In the genomic region with DNA sequence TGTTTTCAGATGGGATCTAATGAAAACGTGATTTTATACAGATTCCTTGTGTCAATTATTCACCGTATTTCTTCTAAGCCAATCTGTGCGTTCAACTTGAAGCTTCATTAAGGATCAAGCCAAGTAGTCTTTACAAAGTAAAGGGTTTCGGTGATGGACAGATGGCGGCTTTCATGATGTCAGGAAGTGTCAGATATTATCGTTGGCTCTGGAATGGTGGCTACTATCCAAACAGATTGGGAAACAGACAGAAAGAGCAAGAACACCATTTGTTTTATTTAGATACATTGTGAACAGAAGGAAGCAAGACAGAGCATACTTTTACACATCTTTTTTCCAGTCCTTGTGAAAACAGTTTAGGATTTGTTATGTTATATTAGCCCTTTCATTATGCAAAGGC, we compare ENCODE assay signal across 13 mouse cellular contexts.
DNase-seq lines count a peak whose midpoint lies in the region; ATAC-seq and TF ChIP-seq lines count a peak whose summit lies in the region.
"Had no signal": no experiment of that assay in that cellular context is flagged by ENCODE, and none has a peak within 500 bp of the region (broad histone marks: within the 10 kb centered on the region; RNA-seq: fewer than 3 reads in every experiment).

No protein-coding gene starts in this region.

- H3K4me1 ChIP-seq in forebrain, embryonic 14.5 days (ENCODE audit: control insufficient read depth, insufficient read depth, low read length), result no peaks in the 10 kb centered on the region
- H3K4me1 ChIP-seq in forebrain, embryonic 10.5 days, result peaks cover 9% of the 10 kb centered on the region
- H3K4me1 ChIP-seq in midbrain, postnatal 0 days (ENCODE audit: insufficient read depth, low read length), result no peaks in the 10 kb centered on the region
- no peaks in the 10 kb centered on the region for H3K4me1 ChIP-seq in midbrain, embryonic 14.5 days (ENCODE audit: control insufficient read depth, insufficient read depth, low read length)
- H3K4me1 ChIP-seq: hindbrain, embryonic 12.5 days had no signal

- 32% methylated on average over 6 of the region's 6 CpGs for WGBS in forebrain, embryonic 14.5 days
- WGBS in forebrain, embryonic 10.5 days, result 66% methylated on average over 6 of the region's 6 CpGs
- WGBS in midbrain, postnatal 0 days, result 71% methylated on average over 6 of the region's 6 CpGs
- WGBS in midbrain, embryonic 14.5 days, result 70% methylated on average over 6 of the region's 6 CpGs

- H3K4me3 ChIP-seq in forebrain, embryonic 14.5 days (ENCODE audit: low read depth, low read length), result no peak overlapping the region
- no peak overlapping the region for H3K4me3 ChIP-seq in forebrain, embryonic 10.5 days
- H3K4me3 ChIP-seq in midbrain, postnatal 0 days (ENCODE audit: low read depth, low read length), result no peak overlapping the region
- H3K4me3 ChIP-seq in midbrain, embryonic 14.5 days (replicated peaks; ENCODE audit: low read depth, low read length), result no peak overlapping the region
- H3K4me3 ChIP-seq: erythroblast, embryonic 14.5 days; hindbrain, embryonic 12.5 days had no signal

- peak; percentile 93 for DNase-seq in forebrain, embryonic 14.5 days (ENCODE audit: low spot score)
- no peak for DNase-seq in forebrain, embryonic 10.5 days (ENCODE audit: extremely low spot score, low spot score)
- DNase-seq in midbrain, postnatal 0 days (ENCODE audit: low spot score), result peak; percentile 42
- no peak for DNase-seq in midbrain, embryonic 14.5 days
- DNase-seq in layer of hippocampus, adult 18-20 months (ENCODE audit: low spot score in 2 of 2), result peak; percentile 14 to 72
- DNase-seq in urinary bladder, postnatal 25 days (ENCODE audit: low spot score), result no peak
- DNase-seq in thymus, postnatal 0 days (ENCODE audit: low spot score), result no peak
- DNase-seq: gastrocnemius, postnatal 14 days; right cerebral cortex, postnatal 4 days; thymus, postnatal 14 days had no signal

- no peak for TF ChIP-seq CTCF in midbrain, postnatal 0 days (IDR thresholded peaks at IDR 0.05)

- H3K36me3 ChIP-seq in forebrain, embryonic 14.5 days (ENCODE audit: control insufficient read depth, insufficient read depth, low read length), result no peaks in the 10 kb centered on the region
- H3K36me3 ChIP-seq in forebrain, embryonic 10.5 days (replicated peaks), result no peaks in the 10 kb centered on the region
- no peaks in the 10 kb centered on the region for H3K36me3 ChIP-seq in midbrain, postnatal 0 days (ENCODE audit: insufficient read depth, low read length)
- no peaks in the 10 kb centered on the region for H3K36me3 ChIP-seq in midbrain, embryonic 14.5 days (ENCODE audit: control insufficient read depth, insufficient read depth, low read length)
- H3K36me3 ChIP-seq: hindbrain, embryonic 12.5 days had no signal

- H3K27ac ChIP-seq in forebrain, embryonic 14.5 days (ENCODE audit: low read depth, low read length), result no peak overlapping the region
- no peak overlapping the region for H3K27ac ChIP-seq in forebrain, embryonic 10.5 days
- no peak overlapping the region for H3K27ac ChIP-seq in midbrain, postnatal 0 days (ENCODE audit: low read depth, low read length)
- no peak overlapping the region for H3K27ac ChIP-seq in midbrain, embryonic 14.5 days (replicated peaks; ENCODE audit: low read depth, low read length)
- H3K27ac ChIP-seq: hindbrain, embryonic 12.5 days had no signal

- no peak overlapping the region for H3K4me2 ChIP-seq in forebrain, embryonic 14.5 days (ENCODE audit: low read length)
- H3K4me2 ChIP-seq in midbrain, postnatal 0 days (ENCODE audit: low read depth, low read length, poor library complexity, severe bottlenecking), result no peak overlapping the region
- H3K4me2 ChIP-seq in midbrain, embryonic 14.5 days (ENCODE audit: low read length), result no peak overlapping the region
- H3K4me2 ChIP-seq: hindbrain, embryonic 12.5 days had no signal

- no peaks in the 10 kb centered on the region for H3K27me3 ChIP-seq in forebrain, embryonic 14.5 days (replicated peaks; ENCODE audit: control insufficient read depth, insufficient read depth, low read length)
- no peaks in the 10 kb centered on the region for H3K27me3 ChIP-seq in forebrain, embryonic 10.5 days (ENCODE audit: poor library complexity, severe bottlenecking)
- no peaks in the 10 kb centered on the region for H3K27me3 ChIP-seq in midbrain, postnatal 0 days (ENCODE audit: insufficient read depth, low read length)
- no peaks in the 10 kb centered on the region for H3K27me3 ChIP-seq in midbrain, embryonic 14.5 days (ENCODE audit: control insufficient read depth, insufficient read depth, low read length)
- H3K27me3 ChIP-seq: hindbrain, embryonic 12.5 days had no signal

- ATAC-seq in forebrain, embryonic 14.5 days, result peak; percentile 90
- no peak for ATAC-seq in midbrain, postnatal 0 days (ENCODE audit: low FRiP score)
- no peak for ATAC-seq in midbrain, embryonic 14.5 days (ENCODE audit: low FRiP score, low TSS enrichment)
- no peak for ATAC-seq in frontal cortex, adult (ENCODE audit: low TSS enrichment)

- H3K9me3 ChIP-seq in forebrain, embryonic 14.5 days (replicated peaks; ENCODE audit: control insufficient read depth, low read length), result no peaks in the 10 kb centered on the region
- H3K9me3 ChIP-seq in forebrain, embryonic 10.5 days, result no peaks in the 10 kb centered on the region
- no peaks in the 10 kb centered on the region for H3K9me3 ChIP-seq in midbrain, postnatal 0 days (ENCODE audit: low read length)
- no peaks in the 10 kb centered on the region for H3K9me3 ChIP-seq in midbrain, embryonic 14.5 days (ENCODE audit: control insufficient read depth, low read length)
- H3K9me3 ChIP-seq: hindbrain, embryonic 12.5 days had no signal

- no peak overlapping the region for H3K9ac ChIP-seq in forebrain, embryonic 14.5 days (ENCODE audit: low read length)
- no peak overlapping the region for H3K9ac ChIP-seq in midbrain, postnatal 0 days (replicated peaks; ENCODE audit: low read length, poor library complexity, severe bottlenecking)
- H3K9ac ChIP-seq in midbrain, embryonic 14.5 days (replicated peaks; ENCODE audit: low read length), result no peak overlapping the region
- H3K9ac ChIP-seq: hindbrain, embryonic 12.5 days had no signal

Comparison
In these comparisons a context has a peak if more than half of its experiments do, and no peak if none do; other contexts are left out.
1. DNase-seq: peak in forebrain, embryonic 14.5 days (single experiment), midbrain, postnatal 0 days (single experiment) and layer of hippocampus, adult 18-20 months (2 of 2); none in forebrain, embryonic 10.5 days (single experiment), midbrain, embryonic 14.5 days (single experiment), urinary bladder, postnatal 25 days (single experiment) and thymus, postnatal 0 days (single experiment).